Mouse (Mus musculus): Measurements from ENCODE around the gene Uaca. TPM values are rescaled to one million over a fixed set of nuclear protein-coding genes. Genes with fewer than 3 reads are reported as not detected.

Uaca gene
- polyA plus RNA-seq, 1 experiment from 2014 or later: 18.4 TPM

Other genes with a start within 250 kb of the Uaca start
- gene Lrrc49, start 106.4 kb upstream of the Uaca start, polyA plus RNA-seq (2015; fragmentation: Nextera tagmentation; extraction: Ambion mirVana): 71.4 and 73.0 TPM in 2 replicates
- 21.2 and 24.7 TPM in 2 replicates for gene Larp6, start 81.6 kb upstream of the Uaca start, polyA plus RNA-seq (2015; fragmentation: Nextera tagmentation; extraction: Ambion mirVana)

All from hindbrain, embryonic 15.5 days (tissue).